10 mouse cellular contexts compared by ENCODE assay signal in the genomic region with DNA sequence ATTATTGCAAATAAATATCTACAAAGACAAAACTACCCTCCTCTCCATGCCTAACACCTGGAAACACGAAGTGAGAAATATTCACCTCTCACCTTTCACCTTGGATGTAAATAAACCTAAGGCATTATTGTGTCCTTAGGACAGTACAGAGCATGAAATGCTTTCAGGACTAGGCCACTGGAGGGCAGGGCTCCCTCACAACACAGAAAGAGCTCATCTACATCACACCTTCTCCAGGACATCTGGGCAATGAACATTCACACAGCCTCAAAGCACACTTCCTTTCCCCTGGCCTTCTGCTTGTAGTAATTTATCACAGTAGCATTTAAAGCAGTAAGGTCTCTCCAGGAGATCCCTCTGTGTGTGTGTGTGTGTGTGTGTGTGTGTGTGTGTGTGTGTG. TPM values are rescaled to one million over a fixed set of nuclear protein-coding genes. Genes with fewer than 3 reads are reported as not detected.
DNase-seq lines count a peak whose midpoint lies in the region; ATAC-seq and TF ChIP-seq lines count a peak whose summit lies in the region.
"Had no signal": no experiment of that assay in that cellular context is flagged by ENCODE, and none has a peak within 500 bp of the region (broad histone marks: within the 10 kb centered on the region; RNA-seq: fewer than 3 reads in every experiment).

No protein-coding gene starts in this region.

- no peak for DNase-seq in gastrocnemius, adult 2 months
- no peak for DNase-seq in gastrocnemius, postnatal 36 days
- DNase-seq in lung, embryonic 14.5 days: no peak
- DNase-seq in lung, postnatal 4 days: no peak
- peak; percentile 71 for DNase-seq in MN1 (ENCODE audit: low spot score)
- DNase-seq in lung, postnatal 36 days: peak; percentile 45
- no peak for DNase-seq in ovary, postnatal 10 days (ENCODE audit: low spot score)
- no peak for DNase-seq in c-Kit-positive CD71-positive TER-119-positive erythroid progenitor cells, embryonic 14.5 days (ENCODE audit: low spot score)
- DNase-seq: heart, postnatal 10 days had no signal

- intact Hi-C loops in gastrocnemius, adult 2 months (cut with DNase I): no loop called here
- intact Hi-C loops in gastrocnemius, postnatal 36 days (cut with DNase I): no loop called here

- no peak overlapping the region for H3K9ac ChIP-seq in lung, embryonic 14.5 days

- H3K4me3 ChIP-seq in gastrocnemius, adult 2 months: no peak overlapping the region
- no peak overlapping the region for H3K4me3 ChIP-seq in lung, embryonic 14.5 days (ENCODE audit: low read depth, low read length)

- TF ChIP-seq CTCF in gastrocnemius, adult 2 months (IDR thresholded peaks at IDR 0.05): peak; percentile 55
- TF ChIP-seq CTCF in lung, embryonic 14.5 days (IDR thresholded peaks at IDR 0.05; ENCODE audit: low read depth): peak; percentile 32; the same call in 1 of the 2 replicates

- no peaks in the 10 kb centered on the region for H3K9me3 ChIP-seq in lung, embryonic 14.5 days (ENCODE audit: low read depth, low read length)

- H3K27me3 ChIP-seq in lung, embryonic 14.5 days (ENCODE audit: insufficient read depth, low read length): no peaks in the 10 kb centered on the region

- H3K4me2 ChIP-seq in lung, embryonic 14.5 days: no peak overlapping the region

- H3K4me1 ChIP-seq in lung, embryonic 14.5 days (ENCODE audit: insufficient read depth): no peaks in the 10 kb centered on the region

- H3K36me3 ChIP-seq in lung, embryonic 14.5 days (ENCODE audit: insufficient read depth): peaks cover 60% of the 10 kb centered on the region

- WGBS in lung, embryonic 14.5 days: 58% methylated on average over 1 of the region's 1 CpGs

- H3K27ac ChIP-seq in gastrocnemius, adult 2 months: no peak overlapping the region
- H3K27ac ChIP-seq in lung, embryonic 14.5 days (ENCODE audit: low read depth): no peak overlapping the region
- H3K27ac ChIP-seq: macrophage had no signal

- ATAC-seq in lung, embryonic 14.5 days (ENCODE audit: insufficient read depth): no peak

RNA-seq across cellular contexts. Expression of gene Rnf169, which starts 44.5 kb away (rescaled TPM):
- total RNA-seq in gastrocnemius, adult 2 months (2021): 1 to 10 TPM; 8.1 to 10.0 TPM
- total RNA-seq in gastrocnemius, postnatal 36 days (2021): 1 to 10 TPM; 4.2 to 6.3 TPM
- 7.8 and 8.1 TPM in 2 replicates for polyA plus RNA-seq in lung, embryonic 14.5 days (2014; fragmentation: Nextera tagmentation; extraction: Ambion mirVana)

Comparison
In these comparisons a context has a peak if more than half of its experiments do, and no peak if none do; other contexts are left out.
1. DNase-seq: peak in MN1 (single experiment) and lung, postnatal 36 days (single experiment); none in gastrocnemius, adult 2 months (single experiment), gastrocnemius, postnatal 36 days (0 of 2), lung, embryonic 14.5 days (single experiment), lung, postnatal 4 days (0 of 2), ovary, postnatal 10 days (single experiment) and c-Kit-positive CD71-positive TER-119-positive erythroid progenitor cells, embryonic 14.5 days (single experiment).